Mouse (Mus musculus): ENCODE data around the gene C77080.

DNA sequence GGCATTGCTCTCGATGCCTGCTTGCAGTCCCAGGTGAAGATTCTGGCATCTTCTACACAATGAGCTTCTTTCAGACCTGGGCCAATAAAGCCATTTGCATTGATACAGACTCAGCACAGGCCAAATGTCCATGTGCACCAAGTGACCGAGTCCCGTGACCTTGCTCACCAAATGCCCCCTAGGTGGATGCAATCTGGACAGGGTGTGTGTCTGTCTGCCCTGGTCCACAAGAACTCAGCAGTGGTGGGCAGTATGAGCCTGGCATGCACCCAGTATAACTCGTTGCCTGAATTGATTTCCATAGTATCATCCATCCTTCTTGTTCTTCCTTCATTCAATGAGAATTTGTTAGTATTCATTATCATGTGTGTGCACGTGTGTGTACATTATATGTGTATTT is 22.0 kb upstream of the C77080 start:
- TF ChIP-seq POLR2A (IDR thresholded peaks at IDR 0.05; ENCODE audit: low read depth, low read length) (no peak), CTCF (conservative IDR thresholded peaks at IDR 0.05; ENCODE audit: insufficient read depth, insufficient read length, low read depth, low read length) (no peak)
